Mouse (Mus musculus): ENCODE data around the gene Sema6c. TPM values are rescaled to one million over a fixed set of nuclear protein-coding genes. Genes with fewer than 3 reads are reported as not detected.

The Sema6c gene
- polyA plus RNA-seq, 1 experiment from 2014 or later, result 2.9 TPM

- Histone ChIP-seq H3K9me3 (replicated peaks; ENCODE audit: low read length) (no peaks in the 10 kb centered on the region), H3K4me2 (ENCODE audit: low read length) (no peak overlapping the region), H3K27me3 (ENCODE audit: insufficient read depth, low read length) (no peaks in the 10 kb centered on the region), H3K4me3 (replicated peaks; ENCODE audit: low read depth, low read length) (no peak overlapping the region), H3K4me1 (replicated peaks; ENCODE audit: insufficient read depth, low read length) (no peaks in the 10 kb centered on the region), H3K36me3 (ENCODE audit: insufficient read depth, low read length) (no peaks in the 10 kb centered on the region), H3K27ac (no peak overlapping the region), H3K9ac (ENCODE audit: low read depth, low read length) (no peak overlapping the region)
- 49% methylated on average over 4 of the region's 4 CpGs for WGBS
- ATAC-seq (replicated peaks; ENCODE audit: low FRiP score, low read depth), result no peak
- TF ChIP-seq CTCF (IDR thresholded peaks at IDR 0.05; ENCODE audit: low read depth), result peak; percentile 66
- DNase-seq (ENCODE audit: low spot score), result no peak
Measured at GRCm38 (mm10) chr3:95153874-95154273, 6.4 kb upstream of the Sema6c start.

GRCm38 (mm10) chr3:95159511-95159986 is 708 bp upstream of the Sema6c start:
- H3K4me2 ChIP-seq (ENCODE audit: low read length), result peak overlapping the region; percentile 97
- TF ChIP-seq CTCF (IDR thresholded peaks at IDR 0.05; ENCODE audit: low read depth), result no peak
- H3K9me3 ChIP-seq (replicated peaks; ENCODE audit: low read length), result no peaks in the 10 kb centered on the region
- no peaks in the 10 kb centered on the region for H3K27me3 ChIP-seq (ENCODE audit: insufficient read depth, low read length)
- WGBS, result 22% methylated on average over 8 of the region's 8 CpGs
- peak overlapping the region; percentile 64 for H3K4me3 ChIP-seq (replicated peaks; ENCODE audit: low read depth, low read length)
- DNase-seq (ENCODE audit: low spot score) (no peak), ATAC-seq (replicated peaks; ENCODE audit: low FRiP score, low read depth) (no peak)
- peak overlapping the region; percentile 18; the same call in 1 of the 2 replicates for H3K9ac ChIP-seq (ENCODE audit: low read depth, low read length)
- H3K36me3 ChIP-seq (ENCODE audit: insufficient read depth, low read length), result no peaks in the 10 kb centered on the region
- peaks cover 12% of the 10 kb centered on the region; the same call in 1 of the 2 replicates for H3K4me1 ChIP-seq (replicated peaks; ENCODE audit: insufficient read depth, low read length)
- H3K27ac ChIP-seq, result no peak overlapping the region

- 0% methylated on average over 22 of the region's 30 CpGs for WGBS
- Histone ChIP-seq H3K9ac (ENCODE audit: low read depth, low read length) (peak overlapping the region; percentile 61), H3K4me1 (replicated peaks; ENCODE audit: insufficient read depth, low read length) (peaks cover 12% of the 10 kb centered on the region; the same call in 1 of the 2 replicates), H3K36me3 (ENCODE audit: insufficient read depth, low read length) (no peaks in the 10 kb centered on the region), H3K27ac (no peak overlapping the region), H3K4me2 (ENCODE audit: low read length) (peak overlapping the region; percentile 97), H3K27me3 (ENCODE audit: insufficient read depth, low read length) (no peaks in the 10 kb centered on the region), H3K4me3 (replicated peaks; ENCODE audit: low read depth, low read length) (peak overlapping the region; percentile 64), H3K9me3 (replicated peaks; ENCODE audit: low read length) (no peaks in the 10 kb centered on the region)
- ATAC-seq (replicated peaks; ENCODE audit: low FRiP score, low read depth) (peak; percentile 19; the same call in 1 of the 2 replicates), DNase-seq (ENCODE audit: low spot score) (peak; percentile 39)
- TF ChIP-seq CTCF (IDR thresholded peaks at IDR 0.05; ENCODE audit: low read depth), result no peak
Measured at GRCm38 (mm10) chr3:95161041-95161551, 839 bp downstream of the Sema6c start.

GRCm38 (mm10) chr3:95161618-95162344 is 1.5 kb downstream of the Sema6c start:
- H3K9ac ChIP-seq (ENCODE audit: low read depth, low read length), result peak overlapping the region; percentile 61
- peak overlapping the region; percentile 97 for H3K4me2 ChIP-seq (ENCODE audit: low read length)
- H3K9me3 ChIP-seq (replicated peaks; ENCODE audit: low read length), result no peaks in the 10 kb centered on the region
- 15% methylated on average over 8 of the region's 9 CpGs for WGBS
- no peaks in the 10 kb centered on the region for H3K36me3 ChIP-seq (ENCODE audit: insufficient read depth, low read length)
- no peak for TF ChIP-seq CTCF (IDR thresholded peaks at IDR 0.05; ENCODE audit: low read depth)
- peaks cover 12% of the 10 kb centered on the region; the same call in 1 of the 2 replicates for H3K4me1 ChIP-seq (replicated peaks; ENCODE audit: insufficient read depth, low read length)
- no peak for DNase-seq (ENCODE audit: low spot score)
- H3K4me3 ChIP-seq (replicated peaks; ENCODE audit: low read depth, low read length), result peak overlapping the region; percentile 64
- no peak for ATAC-seq (replicated peaks; ENCODE audit: low FRiP score, low read depth)
- no peaks in the 10 kb centered on the region for H3K27me3 ChIP-seq (ENCODE audit: insufficient read depth, low read length)
- no peak overlapping the region for H3K27ac ChIP-seq

- Histone ChIP-seq H3K4me1 (replicated peaks; ENCODE audit: insufficient read depth, low read length) (peaks cover 12% of the 10 kb centered on the region; the same call in 1 of the 2 replicates), H3K36me3 (ENCODE audit: insufficient read depth, low read length) (no peaks in the 10 kb centered on the region), H3K4me2 (ENCODE audit: low read length) (peak overlapping the region; percentile 97; the same call in 1 of the 2 replicates), H3K27ac (no peak overlapping the region), H3K9ac (ENCODE audit: low read depth, low read length) (no peak overlapping the region), H3K4me3 (replicated peaks; ENCODE audit: low read depth, low read length) (no peak overlapping the region), H3K9me3 (replicated peaks; ENCODE audit: low read length) (no peaks in the 10 kb centered on the region), H3K27me3 (ENCODE audit: insufficient read depth, low read length) (no peaks in the 10 kb centered on the region)
- WGBS, result 54% methylated on average over 2 of the region's 2 CpGs
- DNase-seq (ENCODE audit: low spot score), result no peak
- ATAC-seq (replicated peaks; ENCODE audit: low FRiP score, low read depth), result no peak
- TF ChIP-seq CTCF (IDR thresholded peaks at IDR 0.05; ENCODE audit: low read depth), result no peak
Measured at GRCm38 (mm10) chr3:95162345-95162628, 2.0 kb downstream of the Sema6c start.

GRCm38 (mm10) chr3:95163419-95164255 is 3.4 kb downstream of the Sema6c start:
- Histone ChIP-seq H3K27me3 (ENCODE audit: insufficient read depth, low read length) (no peaks in the 10 kb centered on the region), H3K27ac (no peak overlapping the region), H3K4me2 (ENCODE audit: low read length) (no peak overlapping the region), H3K36me3 (ENCODE audit: insufficient read depth, low read length) (no peaks in the 10 kb centered on the region), H3K4me3 (replicated peaks; ENCODE audit: low read depth, low read length) (no peak overlapping the region), H3K4me1 (replicated peaks; ENCODE audit: insufficient read depth, low read length) (peaks cover 12% of the 10 kb centered on the region; the same call in 1 of the 2 replicates), H3K9ac (ENCODE audit: low read depth, low read length) (no peak overlapping the region), H3K9me3 (replicated peaks; ENCODE audit: low read length) (no peaks in the 10 kb centered on the region)
- no peak for ATAC-seq (replicated peaks; ENCODE audit: low FRiP score, low read depth)
- WGBS, result 48% methylated on average over 11 of the region's 11 CpGs
- no peak for TF ChIP-seq CTCF (IDR thresholded peaks at IDR 0.05; ENCODE audit: low read depth)
- DNase-seq (ENCODE audit: low spot score), result no peak

Data from kidney, postnatal 0 days (tissue).